Mouse (Mus musculus) neural tube, embryonic 11.5 days (tissue): ENCODE measurements at regions not wholly inside any gene's neighbourhood (a gene's known extent, or its start where the extent isn't known, plus 50 kb on each side); places are given as distances from the start of the nearest gene placed in this dataset.

Experiments used
- ATAC-seq: fragments of 200-750 bp; cut with Nextera tagmentation; 2 replicates; pipeline ENCODE4 v1.8.0; 2017; ENCODE audit warnings: moderate number of reproducible peaks, mild to moderate bottlenecking, moderate TSS enrichment, moderate library complexity; ENCODE audit not compliant: insufficient read depth, low FRiP score, low TSS enrichment
- DNase-seq: peaks from one replicate; pipeline ENCODE4 v3.0.0-alpha.2; 2015; ENCODE audit warnings: low spot score
- H3K27ac ChIP-seq: fragments of 300-500 bp; sonication (generic); 2 replicates; pipeline ENCODE4 v1.5.1; 2014; ENCODE audit warnings: low read depth, mild to moderate bottlenecking, low read length
- H3K27me3 ChIP-seq: fragments of 300-500 bp; sonication (generic); 2 replicates; pipeline ENCODE4 v1.6.1; 2014; ENCODE audit warnings: mild to moderate bottlenecking, low read length, mixed read lengths; ENCODE audit not compliant: control insufficient read depth, insufficient read depth
- H3K36me3 ChIP-seq: fragments of 300-500 bp; sonication (generic); 2 replicates; pipeline ENCODE4 v1.6.1; 2014; ENCODE audit warnings: mild to moderate bottlenecking, low read length, moderate library complexity, mixed read lengths; ENCODE audit not compliant: control insufficient read depth, insufficient read depth
- H3K4me1 ChIP-seq: fragments of 300-500 bp; sonication (generic); 2 replicates; pipeline ENCODE4 v1.6.1; 2014; ENCODE audit warnings: low read length, mixed read lengths; ENCODE audit not compliant: control insufficient read depth, insufficient read depth
- H3K4me2 ChIP-seq: fragments of 300-500 bp; sonication (generic); 2 replicates; pipeline ENCODE4 v1.6.1; 2014; ENCODE audit warnings: low read depth, mild to moderate bottlenecking, moderate library complexity
- H3K4me3 ChIP-seq: fragments of 300-500 bp; sonication (generic); 2 replicates; pipeline ENCODE4 v1.5.1; 2014; ENCODE audit warnings: low read depth, low read length
- H3K9ac ChIP-seq: fragments of 300-500 bp; sonication (generic); 2 replicates; pipeline ENCODE4 v1.6.1; 2014; ENCODE audit warnings: mild to moderate bottlenecking, low read length
- H3K9me3 ChIP-seq: fragments of 300-500 bp; sonication (generic); 2 replicates; pipeline ENCODE4 v1.6.1; 2016; ENCODE audit warnings: low read length; ENCODE audit not compliant: control insufficient read depth
- WGBS: fragments of 180-500 bp; shearing (Covaris S2); extraction: QIAGEN DNeasy Blood & Tissue Kit; methylation state at CpG from one replicate; pipeline ENCODE4 v1.1.7; 2014; 5-methylcytosine and 5-hydroxymethylcytosine counted together

GRCm38 (mm10) chr12:98047765-98048164 lies 211.5 kb downstream of the Galc start:
- ATAC-seq (no peak), DNase-seq (no peak)
- no peaks in the 10 kb centered on the region for H3K4me1 ChIP-seq
- no peak overlapping the region for H3K4me2 ChIP-seq
- H3K4me3 ChIP-seq: no peak overlapping the region
- no peaks in the 10 kb centered on the region for H3K9me3 ChIP-seq
- no peak overlapping the region for H3K27ac ChIP-seq
- no peaks in the 10 kb centered on the region for H3K27me3 ChIP-seq
- WGBS: 86% methylated on average over 8 of the region's 8 CpGs
- no peak overlapping the region for H3K9ac ChIP-seq
- no peaks in the 10 kb centered on the region for H3K36me3 ChIP-seq

GRCm38 (mm10) chr12:98046459-98047440 lies 212.5 kb downstream of the Galc start:
- Histone ChIP-seq H3K4me3 (no peak overlapping the region), H3K27me3 (no peaks in the 10 kb centered on the region), H3K27ac (no peak overlapping the region), H3K4me1 (no peaks in the 10 kb centered on the region), H3K9ac (no peak overlapping the region), H3K4me2 (no peak overlapping the region), H3K36me3 (no peaks in the 10 kb centered on the region), H3K9me3 (no peaks in the 10 kb centered on the region)
- WGBS: 66% methylated on average over 11 of the region's 11 CpGs
- ATAC-seq: no peak
- DNase-seq: no peak

GRCm38 (mm10) chr12:98045784-98046458 lies 213.3 kb downstream of the Galc start:
- no peaks in the 10 kb centered on the region for H3K9me3 ChIP-seq
- ATAC-seq: no peak
- H3K27me3 ChIP-seq: no peaks in the 10 kb centered on the region
- H3K4me3 ChIP-seq: no peak overlapping the region
- no peaks in the 10 kb centered on the region for H3K4me1 ChIP-seq
- H3K36me3 ChIP-seq: no peaks in the 10 kb centered on the region
- 84% methylated on average over 5 of the region's 5 CpGs for WGBS
- H3K9ac ChIP-seq: no peak overlapping the region
- no peak overlapping the region for H3K4me2 ChIP-seq
- H3K27ac ChIP-seq: no peak overlapping the region
- no peak for DNase-seq

- Histone ChIP-seq H3K4me3 (no peak overlapping the region), H3K4me1 (no peaks in the 10 kb centered on the region), H3K9ac (no peak overlapping the region), H3K36me3 (no peaks in the 10 kb centered on the region), H3K9me3 (no peaks in the 10 kb centered on the region), H3K27ac (no peak overlapping the region), H3K27me3 (no peaks in the 10 kb centered on the region), H3K4me2 (no peak overlapping the region)
- WGBS: 77% methylated on average over 5 of the region's 5 CpGs
- ATAC-seq (no peak), DNase-seq (no peak)
These were observed 215.8 kb downstream of the Galc start for GRCm38 (mm10) chr12:98043436-98043835.

- WGBS: 84% methylated on average over 4 of the region's 4 CpGs
- Histone ChIP-seq H3K9me3 (no peaks in the 10 kb centered on the region), H3K27ac (no peak overlapping the region), H3K9ac (no peak overlapping the region), H3K36me3 (no peaks in the 10 kb centered on the region), H3K4me2 (no peak overlapping the region), H3K4me1 (no peaks in the 10 kb centered on the region), H3K4me3 (no peak overlapping the region), H3K27me3 (no peaks in the 10 kb centered on the region)
- DNase-seq (no peak), ATAC-seq (no peak)
These were observed 219.6 kb downstream of the Galc start for GRCm38 (mm10) chr12:98039677-98040076.

- no peak overlapping the region for H3K4me2 ChIP-seq
- no peak for DNase-seq
- WGBS: 85% methylated on average over 6 of the region's 6 CpGs
- no peaks in the 10 kb centered on the region for H3K27me3 ChIP-seq
- H3K4me3 ChIP-seq: no peak overlapping the region
- no peaks in the 10 kb centered on the region for H3K9me3 ChIP-seq
- H3K4me1 ChIP-seq: no peaks in the 10 kb centered on the region
- no peak overlapping the region for H3K27ac ChIP-seq
- H3K36me3 ChIP-seq: no peaks in the 10 kb centered on the region
- ATAC-seq: no peak
- no peak overlapping the region for H3K9ac ChIP-seq
These were observed 235.6 kb downstream of the Galc start for GRCm38 (mm10) chr12:98023655-98024054.

- Histone ChIP-seq H3K27me3 (no peaks in the 10 kb centered on the region), H3K4me2 (no peak overlapping the region), H3K4me3 (no peak overlapping the region), H3K4me1 (no peaks in the 10 kb centered on the region), H3K36me3 (no peaks in the 10 kb centered on the region), H3K27ac (no peak overlapping the region), H3K9ac (no peak overlapping the region), H3K9me3 (no peaks in the 10 kb centered on the region)
- WGBS: 60% methylated on average over 8 of the region's 8 CpGs
- DNase-seq (no peak), ATAC-seq (no peak)
These were observed 244.5 kb downstream of the Galc start for GRCm38 (mm10) chr12:98014607-98015278.

GRCm38 (mm10) chr12:98009175-98009574 lies 250.1 kb downstream of the Galc start:
- H3K27ac ChIP-seq: no peak overlapping the region
- no peak overlapping the region for H3K4me3 ChIP-seq
- no peak overlapping the region for H3K4me2 ChIP-seq
- no peaks in the 10 kb centered on the region for H3K4me1 ChIP-seq
- H3K9me3 ChIP-seq: no peaks in the 10 kb centered on the region
- ATAC-seq (no peak), DNase-seq (no peak)
- H3K9ac ChIP-seq: no peak overlapping the region
- no peaks in the 10 kb centered on the region for H3K36me3 ChIP-seq
- H3K27me3 ChIP-seq: no peaks in the 10 kb centered on the region
- 85% methylated on average over 2 of the region's 2 CpGs for whole genome bisulfite sequencing
